Mouse (Mus musculus): Measurements from ENCODE around the gene Gm17018.

The Gm17018 gene

DNA sequence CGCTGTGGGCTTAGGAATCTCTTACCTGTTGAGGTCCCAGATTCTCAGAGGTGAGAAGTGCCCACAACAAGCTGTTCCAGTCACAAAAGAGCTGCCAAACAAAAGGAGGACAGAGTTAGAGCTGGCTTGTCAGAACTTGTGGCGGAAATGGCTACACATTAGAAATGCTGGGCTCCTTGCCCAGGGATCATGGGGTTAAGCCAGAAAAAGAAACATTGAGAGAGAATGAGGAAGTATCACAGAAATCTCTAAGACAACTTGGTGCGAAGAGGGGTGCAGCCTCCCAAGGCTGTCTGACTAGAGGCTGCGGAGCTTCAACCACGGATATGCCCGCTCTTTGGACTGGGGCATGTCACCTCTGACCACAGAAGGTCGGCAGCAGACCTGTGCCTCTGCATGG lies 31.3 kb downstream of the Gm17018 start:
- peak; percentile 78 for DNase-seq

- DNase-seq = no peak
These were observed 32.5 kb downstream of the Gm17018 start for GRCm38 (mm10) chr19:45592916-45593315.

DNA sequence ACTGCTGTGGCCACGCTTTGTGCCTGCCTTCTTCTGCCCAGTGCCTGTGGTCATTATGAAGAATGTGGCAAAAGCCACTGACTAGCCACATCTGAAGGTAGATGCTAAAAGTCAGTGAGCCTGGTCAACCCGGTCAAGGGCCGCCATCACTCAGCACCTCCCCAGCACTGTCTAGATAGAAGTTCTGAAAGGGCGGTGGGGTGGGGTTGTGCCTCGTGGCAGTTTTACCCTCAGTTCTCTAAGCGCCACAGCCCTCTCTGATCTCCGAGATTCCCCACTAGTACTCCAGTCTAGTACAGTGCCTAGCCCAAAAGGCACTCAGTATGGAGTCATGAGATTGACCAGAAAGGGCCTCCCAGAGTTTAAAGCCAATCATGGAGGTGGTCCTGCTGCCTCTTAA lies 33.7 kb downstream of the Gm17018 start:
- DNase-seq = no peak

DNA sequence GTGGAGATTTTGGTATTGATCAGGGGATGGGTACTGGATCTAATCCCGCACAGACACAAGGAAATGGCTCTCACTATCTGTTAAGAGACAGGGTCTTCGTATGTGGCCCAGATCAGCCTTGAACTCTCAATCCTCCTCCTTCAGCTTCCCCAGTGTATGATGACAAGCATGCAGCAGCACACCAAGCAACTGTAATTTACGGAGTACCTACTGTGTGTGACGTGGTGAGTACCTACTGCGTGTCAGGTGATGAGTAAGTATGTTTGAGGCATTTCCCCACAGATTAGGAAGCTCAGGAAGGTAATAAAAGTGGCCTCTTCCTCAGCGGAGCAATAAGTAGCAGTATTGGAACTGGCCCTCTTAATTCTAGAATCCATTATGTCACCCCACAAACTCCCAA lies 35.1 kb downstream of the Gm17018 start:
- DNase-seq = no peak

DNA sequence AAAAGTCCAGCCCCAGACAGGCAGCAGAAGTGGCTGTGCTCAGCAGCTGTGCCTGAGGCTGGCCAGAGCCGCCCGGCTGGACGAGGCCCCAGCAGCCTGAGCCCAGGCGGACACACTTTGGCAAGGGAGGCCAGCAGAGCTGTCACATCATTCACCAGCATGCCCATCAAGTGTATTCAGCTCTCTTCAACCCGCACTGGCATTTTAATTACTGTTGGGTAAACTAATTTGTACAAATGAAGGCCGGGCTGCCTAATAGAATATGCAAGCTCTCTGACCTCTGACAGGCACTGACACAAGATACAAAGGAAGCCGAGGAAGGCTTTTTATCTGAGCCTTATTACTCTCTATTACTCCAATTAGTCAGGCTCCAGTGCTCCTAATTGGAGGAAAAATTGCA lies 35.6 kb downstream of the Gm17018 start:
- no peak for DNase-seq

DNA sequence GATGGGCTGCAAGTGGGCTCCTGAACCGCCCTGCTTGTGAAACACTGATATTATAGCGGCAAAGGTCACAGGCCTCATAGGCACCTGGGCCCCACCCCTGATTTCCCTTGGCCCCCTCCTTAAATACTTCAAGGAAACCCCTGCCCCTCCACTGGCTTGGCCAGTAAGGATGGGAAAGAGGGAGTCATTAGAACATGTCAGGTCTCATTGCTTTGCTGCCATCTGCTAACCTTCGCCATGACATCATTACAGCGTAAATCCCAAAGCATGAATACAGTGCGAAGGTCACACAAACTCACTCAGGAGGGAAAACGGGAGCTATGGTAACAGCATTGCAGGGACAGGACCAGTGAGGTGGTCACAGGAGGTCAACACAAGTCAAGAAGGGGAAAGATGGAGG lies 36.0 kb downstream of the Gm17018 start:
- DNase-seq = no peak

DNA sequence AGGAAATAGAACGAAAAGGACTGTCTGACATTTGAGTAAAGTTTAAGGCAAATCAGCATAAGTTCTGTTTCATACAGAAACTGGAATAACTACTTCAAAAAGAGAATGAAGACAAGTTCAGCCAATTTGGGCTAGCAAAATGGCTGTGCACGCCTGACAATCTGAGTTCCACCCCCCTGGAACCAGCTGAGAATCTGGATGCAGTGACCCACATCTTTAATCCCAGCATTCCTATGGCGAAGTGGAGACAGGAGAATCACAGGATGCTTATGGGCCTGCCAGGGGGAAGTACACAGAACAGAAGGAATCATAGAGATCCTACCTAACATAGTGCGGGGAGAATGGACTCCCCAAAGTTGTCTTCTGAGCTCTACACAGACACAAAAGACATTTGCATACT lies 36.7 kb downstream of the Gm17018 start:
- no peak for DNase-seq

DNA sequence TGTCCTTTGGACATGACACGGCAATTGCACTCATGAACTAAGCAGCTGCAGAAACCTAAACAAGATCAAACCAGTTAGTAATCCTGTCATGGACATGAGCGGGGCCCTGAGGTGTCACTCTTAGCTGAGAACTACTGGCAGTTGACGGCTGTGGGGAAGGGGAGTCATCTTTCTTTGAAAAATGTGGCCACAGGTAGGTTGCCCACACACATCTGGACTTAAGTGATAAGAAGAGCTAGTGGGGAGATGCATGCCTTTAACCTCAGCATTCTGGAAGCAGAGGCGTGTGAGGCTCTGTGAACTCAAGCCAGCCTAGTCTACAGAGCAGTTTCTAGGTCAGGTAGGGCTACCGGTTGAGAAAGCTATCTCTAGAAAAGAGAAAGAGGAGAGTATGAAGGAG lies 42.2 kb downstream of the Gm17018 start:
- DNase-seq = no peak

GRCm38 (mm10) chr19:45606701-45607100 lies 46.3 kb downstream of the Gm17018 start:
- no peak for DNase-seq

DNA sequence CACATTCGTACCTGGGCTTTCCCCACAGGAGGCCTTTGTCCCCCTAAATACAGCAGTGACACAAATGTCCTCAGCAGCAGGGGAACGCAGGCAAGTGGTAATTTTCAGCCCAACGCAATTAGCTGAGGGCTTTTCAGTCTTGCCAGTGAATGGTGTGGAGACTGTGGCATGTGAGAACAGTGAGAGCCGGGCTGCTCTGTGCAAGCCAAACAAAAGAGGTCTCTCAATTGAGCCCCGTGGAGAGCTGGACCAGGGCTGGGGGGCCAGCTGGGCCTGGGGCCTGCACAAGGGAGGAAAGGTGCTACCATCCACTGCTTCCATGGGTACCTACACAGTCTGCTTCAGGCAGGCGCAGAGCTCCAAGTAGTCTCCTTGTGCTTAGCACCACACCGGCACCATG lies 47.1 kb downstream of the Gm17018 start:
- DNase-seq = no peak

- no peak for DNase-seq
These were observed 48.4 kb downstream of the Gm17018 start for GRCm38 (mm10) chr19:45608648-45609339.

- DNase-seq = no peak
These were observed 50.4 kb downstream of the Gm17018 start for GRCm38 (mm10) chr19:45610823-45611222.

DNA sequence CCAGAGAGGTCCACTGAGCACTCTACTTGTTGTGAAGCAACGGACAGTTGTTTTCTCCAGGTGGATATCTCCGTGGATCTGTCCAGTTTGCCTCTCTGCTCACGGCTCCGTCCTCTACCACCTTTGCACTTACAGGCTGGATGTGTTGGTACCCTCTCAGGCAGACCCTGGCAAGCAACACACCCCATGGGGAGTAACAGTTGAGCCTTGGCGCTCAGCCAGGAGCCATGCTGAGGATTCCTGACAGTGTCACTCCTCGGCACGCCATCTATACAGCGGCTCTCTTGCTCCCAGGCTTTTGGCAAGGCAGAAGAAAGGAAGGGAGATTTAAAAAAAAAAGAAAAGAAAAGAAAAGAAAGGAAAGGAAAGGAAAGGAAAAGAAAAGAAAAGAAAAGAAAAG lies 54.0 kb downstream of the Gm17018 start:
- no peak for DNase-seq

GRCm38 (mm10) chr19:45614928-45615327 lies 54.5 kb downstream of the Gm17018 start:
- no peak for DNase-seq

DNA sequence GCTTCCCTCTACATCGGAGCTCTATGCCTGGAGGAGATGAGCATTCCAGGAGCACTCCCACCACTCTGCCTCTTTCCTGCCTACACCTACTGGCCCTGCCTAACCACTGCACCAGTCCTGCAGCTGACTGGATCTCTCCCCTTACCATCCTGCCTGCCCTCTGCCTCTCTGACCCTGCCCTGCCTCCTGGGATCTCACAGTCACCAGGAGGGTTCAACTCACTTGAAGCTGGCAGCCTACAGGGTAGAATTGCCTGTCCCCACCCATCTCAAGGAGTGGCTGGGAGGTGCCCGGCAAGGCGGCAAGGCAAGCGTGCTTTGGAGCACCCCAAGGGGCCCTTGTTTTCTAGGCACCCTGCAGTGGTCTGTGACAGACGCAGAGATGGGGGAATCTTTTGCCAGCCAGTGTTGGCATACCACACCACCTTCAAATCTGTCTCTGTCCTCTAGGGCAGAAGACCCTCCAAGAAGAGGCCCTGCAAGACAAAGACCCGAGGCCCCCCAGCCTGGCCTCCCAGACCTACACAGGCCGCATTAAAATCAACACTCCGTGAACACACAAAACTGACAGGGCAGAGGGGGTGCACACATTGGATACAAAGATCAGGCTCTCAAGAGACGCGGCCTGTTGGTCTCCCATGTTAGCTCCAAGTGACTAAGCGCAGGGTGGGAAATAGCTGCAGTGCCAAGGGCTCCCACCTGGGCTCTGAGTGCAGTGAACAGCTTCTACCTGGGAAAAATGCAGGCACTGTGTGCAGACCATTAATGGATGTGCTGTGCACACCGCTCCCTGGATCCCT lies 55.2 kb downstream of the Gm17018 start:
- no peak for DNase-seq

DNA sequence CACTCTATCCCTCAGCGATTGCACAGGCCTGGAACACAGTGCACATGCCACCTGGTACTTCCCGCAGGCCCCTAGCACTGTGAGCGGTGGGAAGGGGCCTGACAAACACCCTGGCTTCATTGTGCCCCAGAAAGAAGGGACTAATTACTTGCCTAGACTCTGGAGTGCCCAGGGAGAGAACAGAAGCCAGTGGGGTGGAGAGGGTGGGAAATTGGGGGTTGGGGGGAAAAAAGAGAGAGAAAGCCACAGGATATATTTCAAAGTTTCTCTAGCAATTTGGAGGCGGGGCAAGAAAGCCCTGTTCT lies 55.8 kb downstream of the Gm17018 start:
- no peak for DNase-seq

DNA sequence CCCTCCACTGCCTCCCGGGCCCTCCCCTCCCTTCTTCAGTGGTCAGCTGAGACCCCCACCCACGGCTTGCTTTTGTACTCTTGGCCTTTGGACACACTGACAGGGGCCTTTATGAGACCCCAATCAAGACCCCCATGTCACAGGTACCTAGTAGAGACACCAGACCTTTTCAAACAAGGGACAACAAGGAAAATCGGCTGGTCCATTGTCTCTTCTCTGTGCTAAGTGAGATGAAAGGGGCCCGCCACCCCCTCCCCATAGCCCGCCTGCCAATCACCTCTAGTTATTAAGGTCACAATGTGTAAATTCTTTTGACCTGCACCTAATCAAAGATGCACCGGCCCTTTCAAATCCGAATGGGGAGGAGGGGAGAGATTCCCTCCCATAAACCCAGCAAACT lies 56.3 kb downstream of the Gm17018 start:
- no peak for DNase-seq

- DNase-seq = no peak
These were observed 57.8 kb downstream of the Gm17018 start for GRCm38 (mm10) chr19:45618184-45618583.

GRCm38 (mm10) chr19:45619744-45620501 lies 59.5 kb downstream of the Gm17018 start:
- DNase-seq = no peak

- peak; percentile 39 for DNase-seq
These were observed 60.6 kb downstream of the Gm17018 start for GRCm38 (mm10) chr19:45621061-45621460.

GRCm38 (mm10) chr19:45622144-45622543 lies 61.7 kb downstream of the Gm17018 start:
- DNase-seq = no peak

GRCm38 (mm10) chr19:45623710-45624109 lies 63.3 kb downstream of the Gm17018 start:
- DNase-seq = no peak

- DNase-seq = no peak
These were observed 66.6 kb downstream of the Gm17018 start for GRCm38 (mm10) chr19:45627036-45627435.

GRCm38 (mm10) chr19:45628649-45629048 lies 68.2 kb downstream of the Gm17018 start:
- DNase-seq = no peak
